Mouse (Mus musculus) brown adipose tissue, adult 24 weeks (tissue): ENCODE results near the gene Morc1. TPM values are rescaled to one million over a fixed set of nuclear protein-coding genes. Genes with fewer than 3 reads are reported as not detected.

Source experiments
- H3K27ac ChIP-seq: fragments of 200-500 bp; replicated peaks from 2 replicates; pipeline ENCODE4 v1.5.1; 2012; ENCODE audit warnings: low read depth, mild to moderate bottlenecking, low read length
- H3K4me1 ChIP-seq: fragments of 200-500 bp; 2 replicates; pipeline ENCODE4 v1.6.1; 2012; ENCODE audit warnings: low read length, mixed read lengths; ENCODE audit not compliant: control insufficient read depth, insufficient read depth, insufficient read length
- H3K4me3 ChIP-seq: fragments of 200-500 bp; 2 replicates; pipeline ENCODE4 v1.5.1; 2012; ENCODE audit warnings: low read depth, mild to moderate bottlenecking, low read length, moderate library complexity; ENCODE audit not compliant: insufficient read depth
- polyA plus RNA-seq: library from polyadenylated mRNA; stranded (reverse); fragments of >200 nt; gene quantifications from 2 replicates; pipeline ENCODE4 v1.2.4, GENCODE M21; 2012; ENCODE audit not compliant: missing spikeins, insufficient read depth, insufficient read length

Gene Morc1
- polyA plus RNA-seq, 1 experiment: not detected

DNA sequence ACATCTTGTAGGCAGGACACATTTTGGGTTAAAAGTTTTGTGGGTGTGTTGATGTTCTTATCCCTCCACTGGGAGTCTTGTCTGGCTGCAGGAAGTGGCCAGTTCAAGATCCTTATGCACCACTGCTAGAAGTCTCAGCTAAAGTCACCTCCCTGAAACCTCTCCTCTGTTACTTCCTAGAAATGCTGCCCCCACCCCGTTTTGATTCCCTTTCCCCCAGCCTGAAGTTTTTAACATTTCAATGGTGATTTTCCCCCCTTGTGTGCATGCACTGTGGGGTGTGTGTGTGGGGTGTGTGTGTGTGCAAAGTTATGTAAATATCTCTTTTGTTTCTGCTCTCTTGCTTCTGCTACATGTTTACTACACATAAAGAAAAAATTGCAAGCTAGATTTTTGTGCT is 4.4 kb downstream of the Morc1 start:
- Histone ChIP-seq H3K4me3 (no peak overlapping the region), H3K27ac (no peak overlapping the region), H3K4me1 (no peaks in the 10 kb centered on the region)

DNA sequence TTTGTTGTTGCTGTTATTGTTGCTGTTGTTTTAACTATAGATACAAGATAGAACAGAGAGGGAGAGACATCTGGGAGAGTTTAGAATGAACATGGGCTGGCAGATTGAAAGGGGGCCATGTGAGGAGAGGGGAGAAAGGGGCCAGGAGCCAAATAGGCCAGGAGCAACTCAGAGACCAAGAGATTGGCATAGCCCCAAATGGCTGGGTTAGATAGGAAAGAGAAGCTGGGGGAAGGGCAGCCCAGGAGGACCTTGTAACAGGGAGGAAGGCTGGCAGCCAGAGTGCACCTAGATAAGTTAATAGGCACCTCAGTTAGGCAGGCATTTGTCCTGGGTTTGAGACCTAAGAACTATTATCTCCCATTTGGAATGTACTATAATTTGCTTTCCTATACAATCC is 6.4 kb downstream of the Morc1 start:
- H3K4me3 ChIP-seq: no peak overlapping the region
- H3K27ac ChIP-seq: no peak overlapping the region

DNA sequence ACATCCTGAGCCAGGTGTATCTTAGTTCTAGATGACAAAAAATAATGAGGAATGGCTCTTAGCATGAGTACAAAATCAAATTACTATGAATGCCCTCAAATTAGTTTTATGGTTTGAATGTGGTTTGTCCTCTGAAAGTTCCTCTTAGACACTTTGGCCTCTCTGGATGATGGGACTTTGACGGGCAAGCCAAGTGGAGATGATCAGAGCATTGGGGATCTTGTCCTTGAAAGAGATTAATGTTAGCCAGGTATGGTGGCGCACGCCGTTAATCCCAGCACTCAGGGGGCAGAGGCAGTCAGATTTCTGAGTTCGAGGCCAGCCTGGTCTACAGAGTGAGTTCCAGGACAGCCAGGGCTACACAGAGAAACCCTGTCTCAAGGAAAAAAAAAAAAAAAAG is 13.6 kb downstream of the Morc1 start:
- Histone ChIP-seq H3K27ac (no peak overlapping the region), H3K4me3 (no peak overlapping the region), H3K4me1 (no peaks in the 10 kb centered on the region)

More for the DNA sequence above, 6.4 kb downstream of the Morc1 start:
- no peaks in the 10 kb centered on the region for H3K4me1 ChIP-seq

DNA sequence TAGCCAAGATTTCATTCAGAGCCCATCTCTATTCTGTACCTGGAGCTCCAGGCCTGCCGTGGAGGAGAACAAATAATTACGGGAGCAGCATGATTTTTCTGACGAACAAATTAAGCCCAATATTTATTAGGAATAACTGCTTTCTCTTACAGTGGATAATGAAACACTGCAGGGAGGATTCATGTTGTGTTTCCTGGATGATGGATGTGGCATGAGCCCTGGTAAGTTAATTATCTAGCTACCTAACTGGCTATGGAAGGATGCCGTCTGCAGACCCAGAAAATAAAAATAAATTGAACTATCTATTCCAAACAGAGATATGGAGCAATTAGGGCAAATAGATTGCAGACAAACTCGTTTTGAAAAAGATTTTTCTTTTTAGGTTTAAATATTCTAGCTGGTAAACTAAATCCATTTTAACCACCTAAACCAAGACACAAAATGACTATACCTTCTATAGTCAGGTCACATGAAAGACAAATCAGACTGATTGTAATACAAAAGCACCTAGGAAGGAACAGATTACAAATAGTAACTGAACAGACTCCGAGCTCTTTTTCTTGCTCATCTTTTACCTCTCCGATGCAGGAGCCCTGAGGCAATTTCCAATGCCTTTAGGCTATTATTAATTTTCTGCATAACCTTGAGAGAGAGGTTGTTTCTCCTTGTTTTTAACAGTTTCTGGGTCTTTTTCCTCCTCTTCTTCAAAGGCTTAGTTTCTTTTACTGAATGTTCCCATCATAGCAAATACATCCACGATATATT is 15.3 kb downstream of the Morc1 start:
- Histone ChIP-seq H3K4me3 (no peak overlapping the region), H3K4me1 (no peaks in the 10 kb centered on the region)

GRCm38 (mm10) chr16:48453264-48453663 is 22.2 kb downstream of the Morc1 start:
- H3K27ac ChIP-seq: no peak overlapping the region
- no peaks in the 10 kb centered on the region for H3K4me1 ChIP-seq
- H3K4me3 ChIP-seq: no peak overlapping the region

More for the DNA sequence above, 15.3 kb downstream of the Morc1 start:
- H3K27ac ChIP-seq: no peak overlapping the region

- Histone ChIP-seq H3K4me3 (no peak overlapping the region), H3K27ac (no peak overlapping the region), H3K4me1 (no peaks in the 10 kb centered on the region)
These were observed 42.4 kb downstream of the Morc1 start for GRCm38 (mm10) chr16:48473396-48473795.

GRCm38 (mm10) chr16:48474896-48475802 is 44.1 kb downstream of the Morc1 start:
- Histone ChIP-seq H3K4me1 (no peaks in the 10 kb centered on the region), H3K4me3 (no peak overlapping the region), H3K27ac (no peak overlapping the region)

GRCm38 (mm10) chr16:48479266-48479848 is 48.3 kb downstream of the Morc1 start:
- H3K4me1 ChIP-seq: no peaks in the 10 kb centered on the region
- no peak overlapping the region for H3K27ac ChIP-seq
- H3K4me3 ChIP-seq: no peak overlapping the region

GRCm38 (mm10) chr16:48516776-48517499 is 85.9 kb downstream of the Morc1 start:
- no peak overlapping the region for H3K4me3 ChIP-seq
- no peak overlapping the region for H3K27ac ChIP-seq
- no peaks in the 10 kb centered on the region for H3K4me1 ChIP-seq

GRCm38 (mm10) chr16:48519569-48519968 is 88.5 kb downstream of the Morc1 start:
- no peaks in the 10 kb centered on the region for H3K4me1 ChIP-seq
- no peak overlapping the region for H3K27ac ChIP-seq
- no peak overlapping the region for H3K4me3 ChIP-seq

GRCm38 (mm10) chr16:48537108-48537507 is 106.1 kb downstream of the Morc1 start:
- H3K4me3 ChIP-seq: no peak overlapping the region
- no peaks in the 10 kb centered on the region for H3K4me1 ChIP-seq
- no peak overlapping the region for H3K27ac ChIP-seq

- no peaks in the 10 kb centered on the region for H3K4me1 ChIP-seq
- no peak overlapping the region for H3K4me3 ChIP-seq
- no peak overlapping the region for H3K27ac ChIP-seq
These were observed 131.4 kb downstream of the Morc1 start for GRCm38 (mm10) chr16:48562290-48563080.

GRCm38 (mm10) chr16:48570354-48570753 is 139.3 kb downstream of the Morc1 start:
- Histone ChIP-seq H3K4me1 (no peaks in the 10 kb centered on the region), H3K27ac (no peak overlapping the region), H3K4me3 (no peak overlapping the region)

DNA sequence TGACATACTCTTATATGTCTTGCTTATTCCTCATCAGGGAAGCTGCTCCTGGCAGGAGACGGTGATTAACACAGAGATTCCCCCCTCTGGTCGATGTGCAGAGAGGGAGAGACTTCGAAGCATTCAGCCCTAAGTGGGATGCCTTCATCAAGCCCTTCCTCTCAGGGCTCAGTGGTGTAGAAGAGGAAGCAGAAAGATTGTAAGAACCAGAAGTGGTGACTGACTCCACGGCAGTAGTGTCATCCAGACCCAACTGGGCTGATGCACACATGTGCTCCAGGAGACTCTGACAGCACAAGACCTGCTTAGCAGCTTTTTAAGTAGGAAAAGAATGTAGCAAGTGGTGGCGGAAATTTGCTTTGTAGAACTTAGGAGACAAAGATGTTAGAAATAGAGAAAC is 143.0 kb downstream of the Morc1 start:
- Histone ChIP-seq H3K27ac (no peak overlapping the region), H3K4me1 (no peaks in the 10 kb centered on the region), H3K4me3 (no peak overlapping the region)
